Mouse (Mus musculus) ovary, postnatal 14 days (tissue): Measurements from ENCODE around the gene Cops3.

Experiments
- DNase-seq: peaks from one replicate; pipeline ENCODE4 v3.0.0; 2022; ENCODE audit warnings: low spot score

The Cops3 gene

GRCm38 (mm10) chr11:59777259-59777658 lies 62.4 kb downstream of the Cops3 start:
- DNase-seq, result no peak

- no peak for DNase-seq
Observed at GRCm38 (mm10) chr11:59775435-59776148, 64.0 kb downstream of the Cops3 start.

GRCm38 (mm10) chr11:59774522-59774921 lies 65.1 kb downstream of the Cops3 start:
- DNase-seq, result no peak

GRCm38 (mm10) chr11:59772902-59773301 lies 66.7 kb downstream of the Cops3 start:
- no peak for DNase-seq

GRCm38 (mm10) chr11:59772291-59772690 lies 67.3 kb downstream of the Cops3 start:
- DNase-seq, result no peak

GRCm38 (mm10) chr11:59770753-59771152 lies 68.9 kb downstream of the Cops3 start:
- no peak for DNase-seq

- no peak for DNase-seq
Observed at GRCm38 (mm10) chr11:59769738-59770137, 69.9 kb downstream of the Cops3 start.

- DNase-seq, result no peak
Observed at GRCm38 (mm10) chr11:59769307-59769706, 70.3 kb downstream of the Cops3 start.
